Mouse (Mus musculus) heart, adult 11 months (tissue): ENCODE measurements around the gene Srsf10.

Experiments used
- DNase-seq: peaks from one replicate; pipeline ENCODE4 v3.0.0; 2022

The Srsf10 gene

GRCm38 (mm10) chr4:135855536-135856222 is at the start of gene Srsf10:
Srsf10 (plus strand) TSS chr4:135855747.
- DNase-seq, result peak; percentile 100

GRCm38 (mm10) chr4:135814896-135815295 is 40.7 kb upstream of the Srsf10 start:
- no peak for DNase-seq

- no peak for DNase-seq
These were observed 38.5 kb upstream of the Srsf10 start for GRCm38 (mm10) chr4:135816905-135817622.

- no peak for DNase-seq
These were observed 37.2 kb upstream of the Srsf10 start for GRCm38 (mm10) chr4:135818366-135818765.

GRCm38 (mm10) chr4:135819826-135820526 is 35.6 kb upstream of the Srsf10 start:
- peak; percentile 97 for DNase-seq

- DNase-seq, result no peak
These were observed 33.8 kb upstream of the Srsf10 start for GRCm38 (mm10) chr4:135821772-135822171.

- no peak for DNase-seq
These were observed 32.2 kb upstream of the Srsf10 start for GRCm38 (mm10) chr4:135823298-135823697.

GRCm38 (mm10) chr4:135824254-135824653 is 31.3 kb upstream of the Srsf10 start:
- no peak for DNase-seq

GRCm38 (mm10) chr4:135828491-135828890 is 27.1 kb upstream of the Srsf10 start:
- peak; percentile 99 for DNase-seq

- DNase-seq, result peak; percentile 97
These were observed 23.5 kb upstream of the Srsf10 start for GRCm38 (mm10) chr4:135832070-135832469.

- DNase-seq, result no peak
These were observed 22.0 kb upstream of the Srsf10 start for GRCm38 (mm10) chr4:135833301-135834123.

GRCm38 (mm10) chr4:135834124-135834717 is 21.3 kb upstream of the Srsf10 start:
- peak; percentile 92 for DNase-seq

GRCm38 (mm10) chr4:135838925-135839292 is 16.6 kb upstream of the Srsf10 start:
- DNase-seq, result peak; percentile 93

GRCm38 (mm10) chr4:135839293-135840011 is 16.1 kb upstream of the Srsf10 start:
- DNase-seq, result peak; percentile 92

GRCm38 (mm10) chr4:135844400-135844799 is 11.1 kb upstream of the Srsf10 start:
- DNase-seq, result peak; percentile 89

- peak; percentile 94 for DNase-seq
These were observed 8.0 kb upstream of the Srsf10 start for GRCm38 (mm10) chr4:135847581-135847980.

GRCm38 (mm10) chr4:135850411-135851095 is 5.0 kb upstream of the Srsf10 start:
- peak; percentile 83 for DNase-seq

GRCm38 (mm10) chr4:135851942-135852341 is 3.6 kb upstream of the Srsf10 start:
- DNase-seq, result no peak

- DNase-seq, result peak; percentile 73
These were observed 1.5 kb upstream of the Srsf10 start for GRCm38 (mm10) chr4:135853987-135854546.

GRCm38 (mm10) chr4:135854630-135855029 is 917 bp upstream of the Srsf10 start:
- DNase-seq, result peak; percentile 88

- no peak for DNase-seq
These were observed 467 bp upstream of the Srsf10 start for GRCm38 (mm10) chr4:135855080-135855479.
